Mouse (Mus musculus): ENCODE results near the gene Dennd6b. TPM values are rescaled to one million over a fixed set of nuclear protein-coding genes. Genes with fewer than 3 reads are reported as not detected.

Gene Dennd6b
- 18.9 and 19.0 TPM in 2 replicates for polyA plus RNA-seq (2015; fragmentation: Nextera tagmentation; extraction: Ambion mirVana)

- H3K9me3 ChIP-seq (replicated peaks; ENCODE audit: control insufficient read depth, low read length): no peaks in the 10 kb centered on the region
- peak; percentile 98 for ATAC-seq (replicated peaks; ENCODE audit: extremely low read depth, insufficient read depth, low FRiP score)
- no peaks in the 10 kb centered on the region for H3K27me3 ChIP-seq (ENCODE audit: control insufficient read depth, insufficient read depth, low read length)
- peak within 1 kb of the TSS; percentile 90 for H3K4me2 ChIP-seq (ENCODE audit: low read depth, low read length)
- H3K36me3 ChIP-seq (ENCODE audit: control insufficient read depth, insufficient read depth): no peaks in the 10 kb centered on the region
- peak within 1 kb of the TSS; percentile 100 for H3K27ac ChIP-seq (ENCODE audit: low read length)
- H3K4me3 ChIP-seq (ENCODE audit: low read length): peak within 1 kb of the TSS; percentile 99
- H3K4me1 ChIP-seq (ENCODE audit: control insufficient read depth, insufficient read depth, low read length): peaks cover 14% of the 10 kb centered on the region
- peak within 1 kb of the TSS; percentile 100 for H3K9ac ChIP-seq (ENCODE audit: low read length)
- WGBS: under 1% methylated on average over 38 of the region's 38 CpGs
These were observed at the start of gene Dennd6b for GRCm38 (mm10) chr15:89196313-89196706. TSS of gene Dennd6b (minus strand) at chr15:89196496.

DNA sequence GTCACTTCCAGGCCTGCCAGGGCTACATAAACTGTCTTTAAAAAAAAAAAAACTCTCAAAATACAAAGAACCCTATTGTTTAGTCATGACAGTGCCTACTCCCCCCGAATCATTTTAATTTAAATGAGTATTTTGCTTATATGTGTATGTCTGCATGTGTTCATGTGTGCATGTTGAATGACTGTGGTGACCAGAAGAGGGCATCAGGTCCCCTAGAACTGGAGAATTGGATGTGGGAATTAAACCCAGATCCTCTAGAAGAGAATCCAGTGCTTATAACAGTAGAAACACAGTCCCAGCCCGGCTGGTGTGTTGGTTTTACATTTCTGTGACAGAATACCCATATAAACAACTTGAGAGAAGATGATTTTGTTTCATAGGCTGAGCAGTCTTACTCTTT is 44.7 kb upstream of the Dennd6b start:
- H3K4me1 ChIP-seq (ENCODE audit: control insufficient read depth, insufficient read depth, low read length): peaks cover 8% of the 10 kb centered on the region; the same call in 1 of the 2 replicates
- no peaks in the 10 kb centered on the region for H3K27me3 ChIP-seq (ENCODE audit: control insufficient read depth, insufficient read depth, low read length)
- no peak overlapping the region for H3K27ac ChIP-seq (ENCODE audit: low read length)
- H3K36me3 ChIP-seq (ENCODE audit: control insufficient read depth, insufficient read depth): peaks cover 15% of the 10 kb centered on the region
- 68% methylated on average over 2 of the region's 2 CpGs for WGBS
- no peak overlapping the region for H3K4me3 ChIP-seq (ENCODE audit: low read length)
- H3K9ac ChIP-seq (ENCODE audit: low read length): no peak overlapping the region
- ATAC-seq (replicated peaks; ENCODE audit: extremely low read depth, insufficient read depth, low FRiP score): no peak
- no peaks in the 10 kb centered on the region for H3K9me3 ChIP-seq (replicated peaks; ENCODE audit: control insufficient read depth, low read length)
- H3K4me2 ChIP-seq (ENCODE audit: low read depth, low read length): no peak overlapping the region

DNA sequence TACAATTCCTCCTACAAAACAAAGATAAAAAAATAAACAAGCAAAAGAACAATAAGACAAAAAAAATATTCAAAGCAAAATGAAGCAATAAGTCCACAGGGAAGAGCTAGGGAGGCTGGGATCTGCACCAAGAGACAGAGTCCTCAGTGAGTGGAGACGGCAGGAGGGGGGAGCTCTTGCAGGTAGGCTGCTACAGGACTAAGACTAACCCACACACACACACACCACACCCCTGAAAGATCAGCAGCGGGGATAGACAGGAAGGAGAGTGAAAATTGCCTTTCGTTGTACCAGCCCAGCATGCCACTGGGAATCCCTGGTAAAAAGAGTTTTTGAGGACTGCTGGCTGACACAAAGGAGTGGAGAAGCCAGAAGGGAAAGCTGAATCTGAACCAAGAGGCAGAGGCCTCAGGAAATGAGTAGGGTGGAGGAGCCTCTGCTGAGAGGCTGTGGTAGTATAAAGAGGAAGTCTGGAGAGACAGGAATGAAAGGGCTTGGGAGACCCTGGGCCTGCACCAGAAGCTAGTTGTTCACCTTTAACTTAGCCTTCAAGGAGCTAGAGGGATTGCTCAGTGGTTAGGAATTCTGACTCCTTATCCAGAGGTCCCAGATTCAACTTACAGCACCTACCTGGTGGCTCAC is 43.6 kb upstream of the Dennd6b start:
- Histone ChIP-seq H3K27ac (ENCODE audit: low read length) (peak overlapping the region; percentile 54), H3K4me2 (ENCODE audit: low read depth, low read length) (no peak overlapping the region), H3K4me1 (ENCODE audit: control insufficient read depth, insufficient read depth, low read length) (peaks cover 8% of the 10 kb centered on the region; the same call in 1 of the 2 replicates), H3K4me3 (ENCODE audit: low read length) (no peak overlapping the region), H3K9ac (ENCODE audit: low read length) (no peak overlapping the region), H3K36me3 (ENCODE audit: control insufficient read depth, insufficient read depth) (peaks cover 13% of the 10 kb centered on the region), H3K27me3 (ENCODE audit: control insufficient read depth, insufficient read depth, low read length) (no peaks in the 10 kb centered on the region), H3K9me3 (replicated peaks; ENCODE audit: control insufficient read depth, low read length) (no peaks in the 10 kb centered on the region)
- WGBS: 52% methylated on average over 3 of the region's 3 CpGs
- ATAC-seq (replicated peaks; ENCODE audit: extremely low read depth, insufficient read depth, low FRiP score): no peak

GRCm38 (mm10) chr15:89234052-89234451 is 37.8 kb upstream of the Dennd6b start:
- WGBS: 84% methylated on average over 4 of the region's 4 CpGs
- H3K36me3 ChIP-seq (ENCODE audit: control insufficient read depth, insufficient read depth): peaks cover 9% of the 10 kb centered on the region; the same call in 1 of the 2 replicates
- H3K27ac ChIP-seq (ENCODE audit: low read length): no peak overlapping the region
- no peak for ATAC-seq (replicated peaks; ENCODE audit: extremely low read depth, insufficient read depth, low FRiP score)
- H3K9me3 ChIP-seq (replicated peaks; ENCODE audit: control insufficient read depth, low read length): no peaks in the 10 kb centered on the region
- no peak overlapping the region for H3K4me2 ChIP-seq (ENCODE audit: low read depth, low read length)
- peaks cover 2% of the 10 kb centered on the region; the same call in 1 of the 2 replicates for H3K4me1 ChIP-seq (ENCODE audit: control insufficient read depth, insufficient read depth, low read length)
- H3K9ac ChIP-seq (ENCODE audit: low read length): no peak overlapping the region
- no peak overlapping the region for H3K4me3 ChIP-seq (ENCODE audit: low read length)
- no peaks in the 10 kb centered on the region for H3K27me3 ChIP-seq (ENCODE audit: control insufficient read depth, insufficient read depth, low read length)

- Histone ChIP-seq H3K4me1 (ENCODE audit: control insufficient read depth, insufficient read depth, low read length) (no peaks in the 10 kb centered on the region), H3K4me3 (ENCODE audit: low read length) (no peak overlapping the region), H3K36me3 (ENCODE audit: control insufficient read depth, insufficient read depth) (peaks cover 9% of the 10 kb centered on the region; the same call in 1 of the 2 replicates), H3K27ac (ENCODE audit: low read length) (no peak overlapping the region), H3K9ac (ENCODE audit: low read length) (no peak overlapping the region), H3K27me3 (ENCODE audit: control insufficient read depth, insufficient read depth, low read length) (no peaks in the 10 kb centered on the region), H3K4me2 (ENCODE audit: low read depth, low read length) (no peak overlapping the region), H3K9me3 (replicated peaks; ENCODE audit: control insufficient read depth, low read length) (no peaks in the 10 kb centered on the region)
- ATAC-seq (replicated peaks; ENCODE audit: extremely low read depth, insufficient read depth, low FRiP score): 0 out of 2 replicates have a peak, but pooled peaks have one; percentile 45
- 25% methylated on average over 2 of the region's 2 CpGs for WGBS
These were observed 37.3 kb upstream of the Dennd6b start for GRCm38 (mm10) chr15:89233586-89233985.

DNA sequence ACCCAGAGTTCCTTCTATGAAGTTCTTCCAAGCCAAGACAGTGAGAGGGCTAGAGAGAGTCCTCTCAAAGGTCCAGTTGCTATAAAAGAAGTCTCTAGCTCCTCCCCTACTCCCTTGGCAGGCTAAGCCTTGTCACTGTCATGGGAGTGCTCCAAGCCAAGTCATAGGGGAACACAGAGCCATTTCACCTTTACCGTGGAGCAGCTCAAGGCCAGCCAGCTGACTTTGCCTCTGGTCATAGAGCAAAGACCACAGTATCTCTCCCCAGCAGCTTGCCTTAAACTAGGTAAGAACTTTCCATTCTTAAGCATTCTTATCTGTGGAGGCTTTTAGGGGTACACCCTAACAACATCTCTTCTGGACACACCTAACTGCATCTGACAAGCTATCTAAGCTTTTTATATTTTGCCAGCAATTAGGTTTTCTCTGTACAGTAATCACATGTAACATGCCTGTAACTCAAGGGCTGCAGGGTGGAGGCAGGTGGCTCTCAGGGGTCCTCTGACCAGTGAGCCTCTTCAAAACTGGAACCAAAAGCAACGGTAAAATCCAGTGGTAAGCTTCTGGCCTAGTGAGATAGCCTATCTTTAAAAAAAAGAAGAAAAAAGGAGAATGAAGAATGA is 19.4 kb upstream of the Dennd6b start:
- WGBS: 63% methylated on average over 2 of the region's 2 CpGs
- no peaks in the 10 kb centered on the region for H3K27me3 ChIP-seq (ENCODE audit: control insufficient read depth, insufficient read depth, low read length)
- H3K9ac ChIP-seq (ENCODE audit: low read length): no peak overlapping the region
- H3K4me2 ChIP-seq (ENCODE audit: low read depth, low read length): no peak overlapping the region
- peaks cover 27% of the 10 kb centered on the region for H3K4me1 ChIP-seq (ENCODE audit: control insufficient read depth, insufficient read depth, low read length)
- no peak overlapping the region for H3K4me3 ChIP-seq (ENCODE audit: low read length)
- ATAC-seq (replicated peaks; ENCODE audit: extremely low read depth, insufficient read depth, low FRiP score): 0 out of 2 replicates have a peak, but pooled peaks have one; percentile 5
- peaks cover 11% of the 10 kb centered on the region; the same call in 1 of the 2 replicates for H3K36me3 ChIP-seq (ENCODE audit: control insufficient read depth, insufficient read depth)
- H3K27ac ChIP-seq (ENCODE audit: low read length): peak overlapping the region; percentile 19; the same call in 1 of the 2 replicates
- no peaks in the 10 kb centered on the region for H3K9me3 ChIP-seq (replicated peaks; ENCODE audit: control insufficient read depth, low read length)

DNA sequence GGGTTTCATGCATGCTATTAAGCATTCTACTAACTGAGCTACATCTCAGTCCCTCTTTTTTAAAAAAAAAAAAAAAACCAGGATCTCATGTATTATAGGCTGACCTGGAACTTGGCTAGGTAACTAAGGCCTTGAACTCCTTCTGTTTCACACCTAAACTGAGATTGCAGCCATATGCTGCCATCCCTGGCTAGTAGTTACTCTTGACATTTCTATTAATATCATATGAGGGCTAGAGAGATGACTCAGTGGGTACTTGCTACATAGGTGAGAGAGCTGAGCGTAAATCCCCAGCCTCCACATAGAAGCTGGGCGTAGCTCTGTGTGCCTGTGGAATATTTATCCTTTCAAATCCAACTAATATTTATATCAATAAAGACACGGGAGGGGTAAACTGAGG is 18.7 kb upstream of the Dennd6b start:
- WGBS: 78% methylated on average over 3 of the region's 3 CpGs
- H3K27me3 ChIP-seq (ENCODE audit: control insufficient read depth, insufficient read depth, low read length): no peaks in the 10 kb centered on the region
- no peaks in the 10 kb centered on the region for H3K9me3 ChIP-seq (replicated peaks; ENCODE audit: control insufficient read depth, low read length)
- ATAC-seq (replicated peaks; ENCODE audit: extremely low read depth, insufficient read depth, low FRiP score): no peak
- H3K9ac ChIP-seq (ENCODE audit: low read length): no peak overlapping the region
- peaks cover 11% of the 10 kb centered on the region; the same call in 1 of the 2 replicates for H3K36me3 ChIP-seq (ENCODE audit: control insufficient read depth, insufficient read depth)
- H3K4me1 ChIP-seq (ENCODE audit: control insufficient read depth, insufficient read depth, low read length): peaks cover 27% of the 10 kb centered on the region
- H3K4me3 ChIP-seq (ENCODE audit: low read length): no peak overlapping the region
- H3K4me2 ChIP-seq (ENCODE audit: low read depth, low read length): no peak overlapping the region
- no peak overlapping the region for H3K27ac ChIP-seq (ENCODE audit: low read length)

DNA sequence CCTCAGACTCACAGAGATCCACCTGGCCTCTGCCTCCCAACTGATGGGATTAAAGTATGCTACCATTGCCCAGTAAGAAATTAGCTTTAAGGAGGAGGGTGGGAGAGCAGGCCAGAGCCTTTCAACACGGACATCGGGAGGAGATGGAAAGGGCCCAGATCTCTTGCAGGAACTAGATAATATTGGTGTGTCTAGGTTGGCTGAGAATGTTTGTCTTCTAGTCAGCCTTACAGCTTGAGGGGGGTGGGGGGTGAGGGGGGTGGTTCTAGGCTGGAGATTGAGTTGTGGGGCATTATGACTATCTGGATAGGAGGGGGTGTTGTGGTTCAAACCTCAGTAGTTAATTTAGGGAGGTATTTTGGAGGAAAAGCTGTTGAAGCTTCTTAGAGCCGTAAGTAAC is 17.2 kb upstream of the Dennd6b start:
- WGBS: 72% methylated on average over 3 of the region's 3 CpGs
- no peaks in the 10 kb centered on the region for H3K9me3 ChIP-seq (replicated peaks; ENCODE audit: control insufficient read depth, low read length)
- no peak for ATAC-seq (replicated peaks; ENCODE audit: extremely low read depth, insufficient read depth, low FRiP score)
- no peaks in the 10 kb centered on the region for H3K27me3 ChIP-seq (ENCODE audit: control insufficient read depth, insufficient read depth, low read length)
- H3K4me2 ChIP-seq (ENCODE audit: low read depth, low read length): no peak overlapping the region
- peaks cover 27% of the 10 kb centered on the region for H3K4me1 ChIP-seq (ENCODE audit: control insufficient read depth, insufficient read depth, low read length)
- no peak overlapping the region for H3K4me3 ChIP-seq (ENCODE audit: low read length)
- peaks cover 11% of the 10 kb centered on the region; the same call in 1 of the 2 replicates for H3K36me3 ChIP-seq (ENCODE audit: control insufficient read depth, insufficient read depth)
- no peak overlapping the region for H3K27ac ChIP-seq (ENCODE audit: low read length)
- no peak overlapping the region for H3K9ac ChIP-seq (ENCODE audit: low read length)

GRCm38 (mm10) chr15:89212495-89212894 is 16.2 kb upstream of the Dennd6b start:
- no peak for ATAC-seq (replicated peaks; ENCODE audit: extremely low read depth, insufficient read depth, low FRiP score)
- H3K27ac ChIP-seq (ENCODE audit: low read length): no peak overlapping the region
- WGBS: 66% methylated on average over 6 of the region's 6 CpGs

More at GRCm38 (mm10) chr15:89212495-89212894, 16.2 kb upstream of the Dennd6b start:
- no peaks in the 10 kb centered on the region for H3K9me3 ChIP-seq (replicated peaks; ENCODE audit: control insufficient read depth, low read length)
- H3K27me3 ChIP-seq (ENCODE audit: control insufficient read depth, insufficient read depth, low read length): no peaks in the 10 kb centered on the region
- H3K9ac ChIP-seq (ENCODE audit: low read length): peak overlapping the region; percentile 90
- H3K36me3 ChIP-seq (ENCODE audit: control insufficient read depth, insufficient read depth): peaks cover 11% of the 10 kb centered on the region; the same call in 1 of the 2 replicates
- peaks cover 27% of the 10 kb centered on the region for H3K4me1 ChIP-seq (ENCODE audit: control insufficient read depth, insufficient read depth, low read length)
- peak overlapping the region; percentile 83 for H3K4me2 ChIP-seq (ENCODE audit: low read depth, low read length)
- H3K4me3 ChIP-seq (ENCODE audit: low read length): peak overlapping the region; percentile 76

All from heart, embryonic 16.5 days (tissue).